In genomic region chr11:3374293-3374645, GRCm38 (mm10) we compare ENCODE assay signal across 8 mouse cellular contexts. TPM values are rescaled to one million over a fixed set of nuclear protein-coding genes. Genes with fewer than 3 reads are reported as not detected.
DNase-seq lines count a peak whose midpoint lies in the region; ATAC-seq lines count a peak whose summit lies in the region.

No protein-coding gene starts in this region.

- DNase-seq in heart, embryonic 10.5 days (ENCODE audit: low spot score), result peak; percentile 80
- DNase-seq in heart, adult 8-10 months (ENCODE audit: low spot score), result no peak
- DNase-seq in Muller cell, postnatal 12 days (ENCODE audit: inconsistent ontology term), result peak; percentile 100
- DNase-seq in forelimb bud, embryonic 11.5 days (ENCODE audit: low read depth, low spot score), result peak; percentile 65
- DNase-seq in gastrocnemius, postnatal 25 days, result no peak
- DNase-seq in testis, postnatal 10 days (ENCODE audit: low spot score), result no peak
- DNase-seq in ovary, postnatal 14 days (ENCODE audit: low spot score), result no peak

- H3K4me3 ChIP-seq in heart, embryonic 10.5 days, result peak overlapping the region; percentile 34
- no peak overlapping the region for H3K4me3 ChIP-seq in midbrain, embryonic 16.5 days (ENCODE audit: low read depth, low read length)

- WGBS in heart, embryonic 10.5 days, result 6% methylated on average over 7 of the region's 7 CpGs
- WGBS in midbrain, embryonic 16.5 days, result 6% methylated on average over 7 of the region's 7 CpGs

- H3K27ac ChIP-seq in heart, embryonic 10.5 days, result peak overlapping the region; percentile 86
- peak overlapping the region; percentile 64 for H3K27ac ChIP-seq in midbrain, embryonic 16.5 days (ENCODE audit: low read length)

- no peak for ATAC-seq in midbrain, embryonic 16.5 days

- H3K27me3 ChIP-seq in heart, embryonic 10.5 days (ENCODE audit: insufficient read depth, poor library complexity, severe bottlenecking), result no peaks in the 10 kb centered on the region
- H3K27me3 ChIP-seq in midbrain, embryonic 16.5 days (ENCODE audit: control insufficient read depth, insufficient read depth, low read depth, low read length), result no peaks in the 10 kb centered on the region

- peak overlapping the region; percentile 33 for H3K4me2 ChIP-seq in midbrain, embryonic 16.5 days (ENCODE audit: low read length)

- H3K36me3 ChIP-seq in heart, embryonic 10.5 days, result 0 out of 2 replicates have a peak, but pooled peaks cover 5% of the 10 kb centered on the region
- H3K36me3 ChIP-seq in midbrain, embryonic 16.5 days (ENCODE audit: control insufficient read depth, insufficient read depth, low read length), result no peaks in the 10 kb centered on the region

- H3K4me1 ChIP-seq in heart, embryonic 10.5 days, result peaks cover 59% of the 10 kb centered on the region
- H3K4me1 ChIP-seq in midbrain, embryonic 16.5 days (ENCODE audit: control insufficient read depth, insufficient read depth, low read length), result peaks cover 26% of the 10 kb centered on the region

- H3K9me3 ChIP-seq in heart, embryonic 10.5 days, result no peaks in the 10 kb centered on the region
- H3K9me3 ChIP-seq in midbrain, embryonic 16.5 days (replicated peaks; ENCODE audit: control insufficient read depth, low read length, poor library complexity, severe bottlenecking), result no peaks in the 10 kb centered on the region

- H3K9ac ChIP-seq in midbrain, embryonic 16.5 days (ENCODE audit: low read depth, low read length), result peak overlapping the region; percentile 23

RNA-seq across cellular contexts. Expression of gene Limk2, which starts 34.7 kb away (rescaled TPM):
- 68.8 and 73.9 TPM in 2 replicates for polyA plus RNA-seq in heart, embryonic 10.5 days (2016; fragmentation: Nextera tagmentation; extraction: Ambion mirVana)
- total RNA-seq in heart, adult 8-10 months (2022), result 10 to 100 TPM; 16.7 to 25.5 (median 19.4) TPM
- polyA plus RNA-seq in midbrain, embryonic 16.5 days (2015; fragmentation: Nextera tagmentation; extraction: Ambion mirVana), result 185 and 187 TPM in 2 replicates
- total RNA-seq in gastrocnemius, postnatal 25 days (2021), result 10 to 100 TPM; 11.4 to 11.8 TPM

RNA-seq across cellular contexts. Expression of gene Pik3ip1, which starts 44.1 kb away (rescaled TPM):
- polyA plus RNA-seq in heart, embryonic 10.5 days (2016; fragmentation: Nextera tagmentation; extraction: Ambion mirVana), result 7.9 and 9.5 TPM in 2 replicates
- total RNA-seq in heart, adult 8-10 months (2022), result 10 to 100 TPM; 37.3 to 67.8 (median 56.9) TPM
- 22.8 and 29.5 TPM in 2 replicates for polyA plus RNA-seq in midbrain, embryonic 16.5 days (2015; fragmentation: Nextera tagmentation; extraction: Ambion mirVana)
- 10 to 100 TPM; 15.3 to 17.7 TPM for total RNA-seq in gastrocnemius, postnatal 25 days (2021)

Comparison
In these comparisons a context has a peak if more than half of its experiments do, and no peak if none do; other contexts are left out.
1. DNase-seq: peak in heart, embryonic 10.5 days (single experiment), Muller cell, postnatal 12 days (single experiment) and forelimb bud, embryonic 11.5 days (single experiment); none in heart, adult 8-10 months (single experiment), gastrocnemius, postnatal 25 days (single experiment), testis, postnatal 10 days (single experiment) and ovary, postnatal 14 days (single experiment).